Mouse (Mus musculus) heart, embryonic 11.5 days (tissue): Measurements from ENCODE around the gene Gns. TPM values are rescaled to one million over a fixed set of nuclear protein-coding genes. Genes with fewer than 3 reads are reported as not detected.

Experiments
- ATAC-seq: fragments of 200-750 bp; cut with Nextera tagmentation; replicated peaks from 2 replicates; pipeline ENCODE4 v1.8.0; 2017; ENCODE audit warnings: moderate library complexity; ENCODE audit not compliant: insufficient number of reproducible peaks, low FRiP score, low TSS enrichment
- H3K27ac ChIP-seq: fragments of 300-500 bp; sonication (generic); 2 replicates; pipeline ENCODE4 v1.5.1; 2014; ENCODE audit warnings: mild to moderate bottlenecking, low read depth, low read length
- H3K27me3 ChIP-seq: fragments of 300-500 bp; sonication (generic); 2 replicates; pipeline ENCODE4 v1.6.1; 2014; ENCODE audit warnings: mild to moderate bottlenecking, low read length, mixed read lengths; ENCODE audit not compliant: control insufficient read depth, insufficient read depth
- H3K36me3 ChIP-seq: fragments of 300-500 bp; sonication (generic); 2 replicates; pipeline ENCODE4 v1.6.1; 2014; ENCODE audit warnings: mild to moderate bottlenecking, low read length, moderate library complexity, mixed read lengths; ENCODE audit not compliant: control insufficient read depth, insufficient read depth
- H3K4me1 ChIP-seq: fragments of 300-500 bp; sonication (generic); 2 replicates; pipeline ENCODE4 v1.6.1; 2014; ENCODE audit warnings: low read length; ENCODE audit not compliant: control insufficient read depth, insufficient read depth
- H3K4me2 ChIP-seq: fragments of 300-500 bp; sonication (generic); 2 replicates; pipeline ENCODE4 v1.6.1; 2014; ENCODE audit warnings: mild to moderate bottlenecking, moderate library complexity
- H3K4me3 ChIP-seq: fragments of 300-500 bp; sonication (generic); 2 replicates; pipeline ENCODE4 v1.5.1; 2014; ENCODE audit warnings: low read depth, low read length
- H3K9ac ChIP-seq: fragments of 300-500 bp; sonication (generic); 2 replicates; pipeline ENCODE4 v1.6.1; 2014; ENCODE audit warnings: mild to moderate bottlenecking, low read depth, low read length, moderate library complexity
- H3K9me3 ChIP-seq: fragments of 300-500 bp; sonication (generic); replicated peaks from 2 replicates; pipeline ENCODE4 v1.6.1; 2016; ENCODE audit warnings: low read length; ENCODE audit not compliant: control insufficient read depth
- WGBS: fragments of 180-500 bp; shearing (Covaris S2); extraction: QIAGEN DNeasy Blood & Tissue Kit; methylation state at CpG from one replicate; pipeline ENCODE4 v1.1.7; 2014; ENCODE audit not compliant: insufficient replicate concordance; 5-methylcytosine and 5-hydroxymethylcytosine counted together
- polyA plus RNA-seq: library from polyadenylated mRNA; unstranded; fragments of >200 nt; fragmentation: Nextera tagmentation; extraction: Ambion mirVana; gene quantifications from 2 replicates; pipeline ENCODE4 v1.2.1, GENCODE M21; 2014

The Gns gene
- polyA plus RNA-seq, 1 experiment from 2014 or later: 33.6 TPM

GRCm38 (mm10) chr10:121351692-121352290 is 13.1 kb upstream of the Gns start:
- ATAC-seq: no peak
- H3K36me3 ChIP-seq: no peaks in the 10 kb centered on the region
- no peak overlapping the region for H3K27ac ChIP-seq
- H3K4me2 ChIP-seq: peak overlapping the region; percentile 98
- 35% methylated on average over 15 of the region's 15 CpGs for WGBS
- H3K9ac ChIP-seq: no peak overlapping the region
- no peaks in the 10 kb centered on the region for H3K9me3 ChIP-seq
- peak overlapping the region; percentile 67 for H3K4me3 ChIP-seq
- H3K4me1 ChIP-seq: peaks cover 4% of the 10 kb centered on the region; the same call in 1 of the 2 replicates
- H3K27me3 ChIP-seq: peaks cover 23% of the 10 kb centered on the region

DNA sequence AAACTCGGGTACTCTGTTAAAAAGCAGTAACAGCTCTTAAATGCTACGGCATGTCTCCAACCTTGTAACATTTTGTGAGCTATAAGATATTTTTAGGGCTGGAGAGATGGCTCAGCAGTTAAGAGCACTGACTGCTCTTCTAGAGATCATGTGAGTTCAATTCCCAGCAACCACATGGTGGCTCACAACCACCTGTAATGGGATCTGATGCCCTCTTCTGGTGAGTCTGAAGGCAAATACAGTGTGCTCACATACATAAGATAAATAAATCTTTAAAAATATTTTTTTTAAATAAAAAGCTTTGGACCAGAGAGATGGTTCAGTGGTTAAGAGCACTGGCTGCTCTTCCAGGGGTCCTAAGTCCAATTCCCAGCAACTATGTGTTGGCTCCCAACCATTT is 4.5 kb upstream of the Gns start:
- H3K4me3 ChIP-seq: no peak overlapping the region
- H3K9ac ChIP-seq: no peak overlapping the region
- no peaks in the 10 kb centered on the region for H3K36me3 ChIP-seq
- no peak for ATAC-seq
- no peaks in the 10 kb centered on the region for H3K9me3 ChIP-seq
- no peaks in the 10 kb centered on the region for H3K27me3 ChIP-seq
- no peak overlapping the region for H3K27ac ChIP-seq
- peaks cover 5% of the 10 kb centered on the region for H3K4me1 ChIP-seq
- WGBS: 83% methylated on average over 2 of the region's 2 CpGs
- H3K4me2 ChIP-seq: no peak overlapping the region

DNA sequence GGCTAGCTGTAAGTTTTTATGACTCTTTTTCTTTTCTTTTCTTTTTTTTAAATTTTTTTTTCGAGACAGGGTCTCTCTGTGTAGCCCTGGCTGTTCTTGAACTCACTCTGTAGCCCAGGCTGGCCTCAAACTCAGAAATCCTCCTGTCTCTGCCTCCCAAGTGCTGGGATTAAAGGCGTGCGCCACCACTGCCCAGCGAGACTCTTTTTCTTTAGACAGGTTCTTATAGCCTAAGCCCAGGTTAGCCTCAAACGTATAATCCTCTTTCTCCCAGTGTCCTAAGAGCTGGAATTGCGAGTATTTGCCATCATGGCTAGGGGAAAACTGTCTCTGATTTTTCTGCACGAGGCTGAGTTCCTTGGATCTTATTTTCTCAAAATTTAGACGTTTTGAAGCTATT is 1.7 kb upstream of the Gns start:
- ATAC-seq: no peak
- Histone ChIP-seq H3K4me2 (no peak overlapping the region), H3K4me1 (peaks cover 14% of the 10 kb centered on the region), H3K4me3 (no peak overlapping the region), H3K27ac (no peak overlapping the region), H3K9ac (no peak overlapping the region), H3K27me3 (no peaks in the 10 kb centered on the region), H3K36me3 (no peaks in the 10 kb centered on the region), H3K9me3 (no peaks in the 10 kb centered on the region)
- WGBS: 77% methylated on average over 8 of the region's 8 CpGs

GRCm38 (mm10) chr10:121364306-121364705 is 584 bp upstream of the Gns start:
- H3K36me3 ChIP-seq: no peaks in the 10 kb centered on the region
- H3K4me2 ChIP-seq: peak overlapping the region; percentile 94
- no peak overlapping the region for H3K27ac ChIP-seq
- H3K27me3 ChIP-seq: no peaks in the 10 kb centered on the region
- no peak for ATAC-seq
- peaks cover 14% of the 10 kb centered on the region for H3K4me1 ChIP-seq
- peak overlapping the region; percentile 74 for H3K4me3 ChIP-seq
- H3K9ac ChIP-seq: peak overlapping the region; percentile 76; the same call in 1 of the 2 replicates
- WGBS: 27% methylated on average over 15 of the region's 15 CpGs
- no peaks in the 10 kb centered on the region for H3K9me3 ChIP-seq

GRCm38 (mm10) chr10:121365781-121366272 is 937 bp downstream of the Gns start:
- Histone ChIP-seq H3K9ac (peak overlapping the region; percentile 76; the same call in 1 of the 2 replicates), H3K4me3 (peak overlapping the region; percentile 74), H3K27ac (no peak overlapping the region), H3K36me3 (no peaks in the 10 kb centered on the region; the same call in 1 of the 2 replicates), H3K9me3 (no peaks in the 10 kb centered on the region), H3K27me3 (no peaks in the 10 kb centered on the region), H3K4me1 (peaks cover 14% of the 10 kb centered on the region), H3K4me2 (peak overlapping the region; percentile 94)
- no peak for ATAC-seq
- WGBS: 14% methylated on average over 9 of the region's 9 CpGs

- peaks cover 14% of the 10 kb centered on the region for H3K4me1 ChIP-seq
- H3K9me3 ChIP-seq: no peaks in the 10 kb centered on the region
- H3K36me3 ChIP-seq: no peaks in the 10 kb centered on the region; the same call in 1 of the 2 replicates
- no peak overlapping the region for H3K27ac ChIP-seq
- no peak overlapping the region for H3K9ac ChIP-seq
- no peak for ATAC-seq
- no peak overlapping the region for H3K4me3 ChIP-seq
- no peaks in the 10 kb centered on the region for H3K27me3 ChIP-seq
- 78% methylated on average over 13 of the region's 13 CpGs for WGBS
- no peak overlapping the region for H3K4me2 ChIP-seq
Observed at GRCm38 (mm10) chr10:121367271-121367670, 2.4 kb downstream of the Gns start.

GRCm38 (mm10) chr10:121367780-121368179 is 2.9 kb downstream of the Gns start:
- no peaks in the 10 kb centered on the region for H3K9me3 ChIP-seq
- H3K4me2 ChIP-seq: no peak overlapping the region
- H3K4me1 ChIP-seq: peaks cover 14% of the 10 kb centered on the region
- no peak overlapping the region for H3K27ac ChIP-seq
- 90% methylated on average over 9 of the region's 9 CpGs for WGBS
- H3K9ac ChIP-seq: no peak overlapping the region
- no peaks in the 10 kb centered on the region; the same call in 1 of the 2 replicates for H3K36me3 ChIP-seq
- no peak for ATAC-seq
- no peaks in the 10 kb centered on the region for H3K27me3 ChIP-seq
- H3K4me3 ChIP-seq: no peak overlapping the region

GRCm38 (mm10) chr10:121368783-121369465 is 4.0 kb downstream of the Gns start:
- H3K36me3 ChIP-seq: no peaks in the 10 kb centered on the region; the same call in 1 of the 2 replicates
- H3K4me2 ChIP-seq: no peak overlapping the region
- no peak overlapping the region for H3K27ac ChIP-seq
- peaks cover 14% of the 10 kb centered on the region for H3K4me1 ChIP-seq
- 85% methylated on average over 18 of the region's 18 CpGs for WGBS
- no peaks in the 10 kb centered on the region for H3K27me3 ChIP-seq
- ATAC-seq: no peak
- H3K4me3 ChIP-seq: no peak overlapping the region
- H3K9ac ChIP-seq: no peak overlapping the region
- H3K9me3 ChIP-seq: no peaks in the 10 kb centered on the region
